Mouse (Mus musculus) kidney, adult 18-20 months (tissue): ENCODE measurements around the gene Thap4.
"Not testable (repeated sequence)": the region's sequence is repeated elsewhere in the genome, so short reads cannot be mapped to it uniquely, and the experiment has no call there.

Experiments used
- DNase-seq: peaks from one replicate; pipeline ENCODE4 v3.0.0; 2021

Thap4 gene

GRCm38 (mm10) chr1:93754573-93755290 lies at the start of gene Thap4:
Gene Thap4, minus strand, starts transcription at chr1:93754864.
- peak; percentile 94 for DNase-seq

DNA sequence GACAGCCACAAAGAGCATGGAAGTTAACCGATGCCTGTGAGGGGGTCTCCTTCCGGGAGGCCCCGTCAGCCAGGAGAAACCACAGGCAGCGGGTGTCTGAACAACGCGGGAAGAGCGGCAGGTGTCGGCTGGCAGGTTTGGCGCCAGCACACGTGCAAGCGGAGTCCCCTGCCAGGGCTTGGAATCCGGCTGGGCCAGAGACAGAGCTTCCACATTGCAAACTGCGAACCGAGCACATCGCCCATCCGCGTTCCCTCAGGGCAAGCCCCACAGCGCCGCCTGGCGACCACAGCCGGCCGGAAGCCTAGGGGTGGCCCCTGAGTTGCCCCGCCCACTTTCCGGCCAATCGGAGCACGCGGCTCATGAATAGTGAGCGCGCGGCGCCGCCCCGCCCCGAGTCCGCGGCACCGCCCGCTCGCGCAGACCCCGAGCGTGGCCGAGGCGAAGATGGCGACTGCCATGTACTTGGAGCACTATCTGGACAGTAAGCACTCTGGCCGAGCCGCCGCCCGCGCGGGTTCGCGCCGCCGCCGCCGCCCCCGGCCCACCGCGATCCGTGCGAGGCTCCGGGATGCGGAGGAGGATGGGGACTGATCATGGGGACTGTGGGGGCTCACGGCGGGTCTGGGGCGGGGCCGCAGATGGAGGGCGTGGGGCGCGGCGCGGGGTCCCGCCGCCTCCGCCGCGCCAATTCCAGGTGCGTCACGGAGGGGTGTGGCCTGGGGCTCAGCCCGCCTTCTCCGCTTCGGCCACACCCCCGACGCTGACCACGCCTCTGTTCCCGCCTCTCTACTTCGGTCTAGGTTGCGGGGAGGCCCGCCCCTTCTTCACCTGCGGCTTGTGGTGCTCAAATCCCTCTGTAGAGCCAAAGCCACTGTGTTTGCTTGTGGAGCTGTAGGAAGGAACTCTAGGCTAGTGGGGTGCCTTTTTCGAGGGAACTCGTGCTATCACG lies 49.2 kb upstream of the Thap4 start, which contains the start of gene Ing5:
Gene Ing5 (plus strand): TSS at position 410 of the 952 bp plus-strand sequence.
- peak; percentile 100 for DNase-seq

DNA sequence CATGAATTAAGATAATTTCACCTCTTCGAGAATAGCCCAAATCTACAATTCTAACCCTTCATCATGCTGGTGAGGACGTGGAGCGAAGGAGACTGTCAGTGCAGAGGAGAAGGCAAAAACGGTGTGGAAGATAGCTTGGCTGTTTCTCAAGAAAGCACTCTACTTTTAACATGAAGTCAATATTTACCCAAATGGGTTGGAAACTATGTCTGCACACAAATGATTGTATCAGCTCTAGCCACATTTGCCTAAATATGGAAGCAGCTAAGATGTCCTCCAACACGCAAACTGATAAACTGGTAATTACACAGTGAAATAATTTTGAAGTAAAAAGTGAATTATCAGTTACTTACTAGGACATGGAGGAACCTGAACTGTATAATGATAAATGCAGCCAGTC lies 48.1 kb upstream of the Thap4 start:
- no peak for DNase-seq

GRCm38 (mm10) chr1:93801741-93802238 lies 47.1 kb upstream of the Thap4 start, which contains the start of gene Dtymk:
Gene Dtymk, minus strand, starts transcription at chr1:93801934.
- DNase-seq, result peak; percentile 92

DNA sequence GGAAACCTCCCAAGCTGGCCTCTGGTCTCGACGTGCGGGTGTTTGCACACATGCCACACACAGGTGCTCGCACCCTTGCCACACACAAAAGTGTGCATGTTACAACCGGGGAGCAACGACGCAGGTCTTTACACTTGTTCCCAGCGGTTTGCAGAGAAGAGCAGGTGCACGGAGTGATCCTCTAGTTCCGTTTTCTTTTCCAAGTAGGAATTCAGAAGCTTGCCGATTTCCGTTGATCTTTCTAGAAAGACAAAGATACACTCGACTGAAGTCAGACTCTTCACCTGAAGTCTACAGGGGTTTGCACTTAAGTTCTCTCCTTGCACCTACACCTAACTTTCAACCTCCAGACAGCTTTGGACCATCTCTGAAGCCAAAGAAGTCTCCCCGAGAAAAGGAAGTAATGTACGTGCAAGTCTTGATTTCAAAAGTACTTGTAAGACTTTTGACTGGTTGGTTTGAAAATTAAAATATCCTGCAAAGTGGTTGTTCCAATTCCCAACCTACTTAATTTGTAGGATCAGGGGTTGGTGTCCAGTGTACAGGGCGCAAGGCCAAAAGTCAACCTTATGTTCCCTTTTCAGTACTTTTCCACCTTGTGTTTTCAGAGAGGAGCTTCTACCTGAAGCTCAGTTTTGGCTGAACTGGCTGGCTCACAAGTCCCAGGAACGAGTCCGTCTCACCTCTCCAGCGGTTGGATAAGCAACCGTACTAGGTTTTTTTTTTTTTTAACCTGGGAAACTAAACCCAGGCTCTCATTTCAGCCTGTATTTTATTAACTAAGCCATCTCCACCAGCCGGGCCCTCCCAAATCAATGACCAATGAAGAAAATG lies 46.2 kb upstream of the Thap4 start:
- no peak for DNase-seq

- DNase-seq, result no peak
These were observed 41.2 kb upstream of the Thap4 start for GRCm38 (mm10) chr1:93795886-93796285.

DNA sequence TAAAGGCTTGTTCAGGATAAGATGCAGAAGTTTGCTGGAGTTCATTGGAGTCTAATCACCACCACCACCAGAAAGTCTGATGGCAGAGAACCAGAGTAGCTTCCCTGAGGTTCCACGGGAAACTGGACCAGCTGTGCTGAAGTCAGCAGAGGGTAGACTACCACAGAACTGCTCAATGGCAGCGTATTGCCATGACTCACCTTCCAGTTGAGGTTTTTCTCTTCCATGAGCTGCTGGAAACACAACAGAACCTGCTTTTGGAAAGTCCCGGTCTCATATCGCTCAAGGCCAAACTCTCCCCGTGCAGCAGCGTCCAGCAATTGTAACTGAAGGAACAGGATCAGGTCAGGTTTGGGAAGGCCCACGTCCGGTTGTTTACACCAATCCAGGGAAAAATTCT lies 39.9 kb upstream of the Thap4 start:
- no peak for DNase-seq

- DNase-seq, result no peak
These were observed 32.2 kb upstream of the Thap4 start for GRCm38 (mm10) chr1:93786912-93787311.

- DNase-seq, result no peak
These were observed 22.0 kb upstream of the Thap4 start for GRCm38 (mm10) chr1:93776686-93777085.

DNA sequence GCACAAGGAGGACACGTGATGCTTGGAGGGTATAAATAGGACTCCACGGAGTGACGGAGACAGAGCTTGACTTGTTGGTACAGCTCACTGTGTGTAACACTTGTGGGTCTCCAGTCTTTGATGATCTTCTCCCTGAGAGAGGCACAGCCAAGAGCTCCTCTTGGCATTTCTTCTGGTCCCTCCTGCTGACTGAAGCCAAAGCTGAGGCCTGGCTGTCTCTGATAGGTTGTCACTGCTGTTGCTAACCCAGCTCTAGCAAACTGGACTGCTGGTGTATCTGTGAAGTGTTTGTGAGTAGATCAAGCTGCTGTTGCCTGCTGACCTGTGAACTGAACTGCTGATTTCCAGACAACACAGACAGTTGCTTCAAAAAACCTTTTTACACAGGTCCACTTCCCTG lies 15.2 kb upstream of the Thap4 start:
- no peak for DNase-seq

DNA sequence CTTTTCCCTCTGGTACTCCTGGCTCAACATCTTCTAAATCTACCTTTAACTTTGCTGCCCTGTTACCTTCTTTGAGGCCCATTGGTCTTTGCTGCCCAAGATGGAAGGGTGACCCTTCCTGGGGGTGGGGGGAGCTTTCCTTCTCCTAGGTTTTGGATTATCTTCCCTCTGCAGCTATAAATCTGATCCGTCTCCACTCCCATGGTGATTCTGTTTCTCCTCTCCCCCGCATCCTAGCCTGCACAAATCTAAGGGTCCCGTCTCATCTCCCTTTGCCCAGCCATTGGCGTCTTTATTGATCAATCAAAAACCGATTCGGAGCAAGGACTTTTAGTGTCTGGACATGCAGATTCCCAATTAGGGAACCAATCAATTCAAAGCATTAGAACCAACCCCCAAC lies 12.9 kb upstream of the Thap4 start:
- DNase-seq, result no peak

- no peak for DNase-seq
These were observed 10.4 kb upstream of the Thap4 start for GRCm38 (mm10) chr1:93764871-93765591.

GRCm38 (mm10) chr1:93763531-93763930 lies 8.9 kb upstream of the Thap4 start:
- DNase-seq, result not testable (repeated sequence)

GRCm38 (mm10) chr1:93760076-93760475 lies 5.4 kb upstream of the Thap4 start:
- no peak for DNase-seq

DNA sequence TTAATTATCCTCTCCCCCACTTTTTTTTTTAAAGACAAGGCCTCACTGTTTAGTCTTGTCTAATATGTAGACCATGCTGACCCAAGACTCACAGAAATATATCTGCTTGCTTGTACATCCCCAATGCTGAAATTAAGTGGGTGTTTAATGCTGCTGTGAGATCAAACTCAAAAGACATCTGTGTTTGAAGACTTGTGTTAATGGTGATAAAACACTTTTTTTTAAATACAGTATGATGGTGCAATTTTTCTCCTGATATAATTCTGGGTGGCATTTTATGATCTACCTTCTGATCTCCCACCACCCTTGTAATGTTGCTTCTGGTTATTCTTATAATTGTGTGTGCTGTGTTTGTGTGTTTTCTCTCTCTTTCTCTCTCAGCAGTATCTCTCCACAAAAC lies 1.5 kb upstream of the Thap4 start:
- no peak for DNase-seq

- DNase-seq, result no peak
These were observed 954 bp upstream of the Thap4 start for GRCm38 (mm10) chr1:93755618-93756017.

- no peak for DNase-seq
These were observed 587 bp upstream of the Thap4 start for GRCm38 (mm10) chr1:93755291-93755610.

DNA sequence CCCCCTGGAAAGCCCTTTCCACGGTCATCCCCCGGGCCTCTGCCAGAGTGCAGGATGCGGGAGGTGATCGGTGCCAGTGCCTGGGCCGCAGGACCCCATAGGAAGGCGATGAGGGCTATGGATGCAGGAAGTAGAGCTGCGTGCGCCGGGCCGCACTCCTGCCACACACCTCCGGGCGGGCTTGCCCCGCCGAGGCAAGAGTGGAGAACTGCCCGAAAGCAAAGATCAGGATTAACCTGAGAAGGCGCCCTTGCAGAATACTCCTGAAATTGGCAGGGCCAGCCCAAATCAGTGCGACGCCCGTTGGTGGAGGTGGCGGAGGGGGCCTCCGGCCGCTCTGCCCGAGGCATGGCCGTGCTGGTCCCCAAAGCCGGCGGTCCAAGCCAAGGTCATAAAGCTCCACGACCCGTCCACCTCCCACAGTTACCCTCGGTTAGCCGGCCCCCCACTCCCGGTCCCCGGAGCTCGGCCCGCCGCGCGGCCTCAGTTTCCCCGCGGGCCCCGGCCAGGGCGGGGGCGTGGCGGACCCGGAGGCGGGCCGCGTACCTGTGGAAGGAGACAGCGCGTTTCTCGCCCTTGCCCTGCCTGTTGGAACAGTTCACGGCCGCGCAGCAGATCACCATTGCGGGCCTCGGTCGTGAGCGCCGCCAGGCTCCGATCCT lies 622 bp downstream of the Thap4 start:
- DNase-seq, result peak; percentile 58

DNA sequence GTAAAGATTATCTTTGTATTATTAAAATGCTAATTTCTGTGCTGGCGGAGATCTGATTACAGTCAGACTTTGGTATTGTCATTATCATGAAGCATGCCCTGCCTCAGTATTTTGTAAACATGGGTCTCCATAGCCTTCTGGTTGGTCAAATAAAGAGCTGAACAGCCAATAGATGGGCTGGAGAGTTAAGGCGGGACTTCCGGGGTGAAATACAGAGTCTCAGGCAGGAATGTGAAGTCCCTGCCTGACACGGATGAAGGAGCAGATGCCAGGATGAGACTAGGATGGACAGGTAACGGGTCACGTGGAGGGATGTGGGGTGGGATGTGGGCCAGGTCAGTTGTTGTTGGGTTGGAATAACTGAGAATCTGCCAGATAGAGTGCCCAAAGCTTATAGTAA lies 3.4 kb downstream of the Thap4 start, which contains the start of gene Atg4b:
Gene Atg4b (plus strand): TSS at position 211 of the 400 bp plus-strand sequence.
- DNase-seq, result no peak

- DNase-seq, result no peak
These were observed 6.1 kb downstream of the Thap4 start for GRCm38 (mm10) chr1:93748539-93748938.

- no peak for DNase-seq
These were observed 8.5 kb downstream of the Thap4 start for GRCm38 (mm10) chr1:93746179-93746578.

DNA sequence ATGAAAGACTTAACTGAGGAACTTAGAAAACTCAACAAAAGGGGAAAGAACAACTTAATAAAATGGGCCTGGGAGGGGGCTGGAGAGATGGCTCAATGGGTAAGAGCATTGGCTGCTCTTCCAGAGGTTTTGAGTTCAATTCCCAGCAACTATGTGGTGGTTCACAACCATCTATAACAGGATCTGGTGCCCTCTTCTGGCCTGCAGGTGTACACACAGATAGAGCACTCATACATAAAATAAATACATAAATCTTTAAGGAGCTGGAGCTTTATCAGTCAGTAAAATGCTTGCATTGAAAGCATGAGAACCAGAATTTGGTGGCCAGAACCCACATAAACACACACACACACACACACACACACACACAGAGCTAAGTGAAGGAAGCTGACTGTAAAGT lies 11.8 kb downstream of the Thap4 start:
- no peak for DNase-seq
